Mouse (Mus musculus) heart, adult 2 months (tissue): ENCODE results near the gene Rgs3. TPM values are rescaled to one million over a fixed set of nuclear protein-coding genes. Genes with fewer than 3 reads are reported as not detected.
A peak's percentile ranks its signal among the peaks of the same experiment; 100 is the strongest.

Experiments
- DNase-seq, 2 experiments: peaks; one replicate each; pipeline ENCODE4 v3.0.0; 2021
- H3K27ac ChIP-seq: fragments of 200-600 bp; 2 replicates; pipeline ENCODE4 v1.8.1; 2022
- H3K27me3 ChIP-seq: fragments of 200-500 bp; 2 replicates; pipeline ENCODE4 v1.6.1; 2012; ENCODE audit warnings: mild to moderate bottlenecking, low read length, inconsistent platforms, mixed read lengths; ENCODE audit not compliant: control insufficient read depth, insufficient read depth
- H3K36me3 ChIP-seq: fragments of 200-500 bp; 2 replicates; pipeline ENCODE4 v1.6.1; 2012; ENCODE audit warnings: low read length, inconsistent platforms; ENCODE audit not compliant: control insufficient read depth, insufficient read depth
- H3K4me1 ChIP-seq: fragments of 200-500 bp; 2 replicates; pipeline ENCODE4 v1.6.1; 2011; ENCODE audit warnings: low read length; ENCODE audit not compliant: control insufficient read depth, insufficient read depth
- H3K4me3 ChIP-seq: fragments of 200-600 bp; 2 replicates; pipeline ENCODE4 v1.8.1; 2022
- H3K79me2 ChIP-seq: fragments of 200-500 bp; replicated peaks from 2 replicates; pipeline ENCODE4 v1.6.1; 2012; ENCODE audit warnings: mild to moderate bottlenecking, inconsistent platforms, low read length, moderate library complexity, mixed read lengths; ENCODE audit not compliant: control insufficient read depth, insufficient read depth
- H3K9ac ChIP-seq: fragments of 200-500 bp; 2 replicates; pipeline ENCODE4 v1.6.1; 2012; ENCODE audit warnings: low read depth, mild to moderate bottlenecking, control low read depth, inconsistent platforms, low read length, mixed read lengths
- CTCF ChIP-seq: fragments of 200-600 bp; IDR thresholded peaks from 2 replicates; pipeline ENCODE4 v1.8.1; 2022; ENCODE audit warnings: antibody characterized with exemption, mild to moderate bottlenecking, moderate library complexity
- EP300 ChIP-seq: fragments of 200-500 bp; IDR thresholded peaks from 2 replicates; pipeline ENCODE4 v1.6.1; 2011; ENCODE audit warnings: low read depth, low read length, control low read depth; ENCODE audit not compliant: insufficient read depth
- POLR2A ChIP-seq: fragments of 200-500 bp; IDR thresholded peaks from 2 replicates; pipeline ENCODE4 v1.6.1; 2011; ENCODE audit warnings: mild to moderate bottlenecking, low read depth, low read length, control low read depth; ENCODE audit not compliant: insufficient read depth
- WGBS: fragments of 180-500 bp; shearing (Covaris S2); methylation state at CpG from one replicate; pipeline ENCODE4 v1.1.7; 2018; 5-methylcytosine and 5-hydroxymethylcytosine counted together
- intact Hi-C: fragments of 180-260 bp; cut with DNase I; formaldehyde crosslinking; loops from one replicate; pipeline ENCODE4 v1.15.1; 2025
- polyA plus RNA-seq: library from polyadenylated mRNA; depleted of rRNA; stranded (reverse); fragments of >200 nt; gene quantifications from 2 replicates; pipeline ENCODE4 v1.2.3, GENCODE M21; 2012
- total RNA-seq, 2 experiments: library from RNA; stranded (reverse); gene quantifications; 2 replicates each; pipeline ENCODE4 v1.2.3; 2021

Rgs3 gene
- total and polyA plus RNA-seq, 3 experiments: 23.5 to 48.1 (median 33.7) TPM

- no peaks in the 10 kb centered on the region for H3K79me2 ChIP-seq
- H3K9ac ChIP-seq: no peak overlapping the region
- intact Hi-C loops: no loop called here
- WGBS: 89% methylated on average over 7 of the region's 7 CpGs
- H3K36me3 ChIP-seq: no peaks in the 10 kb centered on the region
- H3K4me1 ChIP-seq: no peaks in the 10 kb centered on the region
- H3K27me3 ChIP-seq: no peaks in the 10 kb centered on the region
- TF ChIP-seq POLR2A: no peak
- no peak for TF ChIP-seq EP300
- no peak for TF ChIP-seq CTCF
- H3K27ac ChIP-seq: no peak overlapping the region
- no peak for DNase-seq
- H3K4me3 ChIP-seq: no peak overlapping the region
Observed at GRCm38 (mm10) chr4:62551966-62552365, 7.7 kb upstream of the Rgs3 start.

DNA sequence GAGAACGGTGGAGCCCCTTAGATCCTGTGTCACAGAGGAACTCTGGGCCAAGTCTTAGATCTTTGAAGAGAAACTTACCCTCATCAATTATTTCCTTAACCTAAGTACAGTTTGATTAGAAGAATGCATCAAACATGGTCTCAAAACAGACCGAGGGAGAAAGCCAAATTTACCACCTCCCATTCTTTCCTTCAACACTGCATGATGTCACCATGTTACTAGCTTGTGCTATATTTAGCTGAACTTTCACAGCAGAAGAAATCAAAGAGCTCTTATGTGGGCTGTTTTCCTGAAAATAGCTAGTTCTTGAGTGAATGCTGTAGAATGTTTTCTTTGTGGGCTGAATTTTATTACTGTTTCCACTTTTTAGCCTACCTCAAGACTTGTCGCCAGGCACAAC is 2.2 kb upstream of the Rgs3 start:
- intact Hi-C loops: no loop called here
- 26% methylated on average over 3 of the region's 3 CpGs for WGBS
- Histone ChIP-seq H3K27ac (no peak overlapping the region), H3K36me3 (no peaks in the 10 kb centered on the region), H3K4me1 (peaks cover 2% of the 10 kb centered on the region), H3K79me2 (no peaks in the 10 kb centered on the region), H3K4me3 (no peak overlapping the region), H3K27me3 (no peaks in the 10 kb centered on the region), H3K9ac (no peak overlapping the region)
- no peak for TF ChIP-seq CTCF
- TF ChIP-seq POLR2A: no peak
- no peak for TF ChIP-seq EP300
- DNase-seq: no peak

- peaks cover 2% of the 10 kb centered on the region for H3K4me1 ChIP-seq
- no peak for TF ChIP-seq POLR2A
- TF ChIP-seq CTCF: peak; percentile 92
- no peaks in the 10 kb centered on the region for H3K36me3 ChIP-seq
- intact Hi-C loops: loop anchor here (1.0 kb wide), 2 partner anchors 135 to 203 kb away; no protein-coding TSS in a partner anchor
- H3K27me3 ChIP-seq: 0 out of 2 replicates have a peak, but pooled peaks cover 2% of the 10 kb centered on the region
- WGBS: 24% methylated on average over 4 of the region's 4 CpGs
- H3K4me3 ChIP-seq: no peak overlapping the region
- H3K9ac ChIP-seq: no peak overlapping the region; the same call in 1 of the 2 replicates
- H3K27ac ChIP-seq: no peak overlapping the region
- peak; percentile 58 to 74 for DNase-seq
- no peaks in the 10 kb centered on the region for H3K79me2 ChIP-seq
Observed at GRCm38 (mm10) chr4:62560963-62561629, 1.4 kb downstream of the Rgs3 start.

DNA sequence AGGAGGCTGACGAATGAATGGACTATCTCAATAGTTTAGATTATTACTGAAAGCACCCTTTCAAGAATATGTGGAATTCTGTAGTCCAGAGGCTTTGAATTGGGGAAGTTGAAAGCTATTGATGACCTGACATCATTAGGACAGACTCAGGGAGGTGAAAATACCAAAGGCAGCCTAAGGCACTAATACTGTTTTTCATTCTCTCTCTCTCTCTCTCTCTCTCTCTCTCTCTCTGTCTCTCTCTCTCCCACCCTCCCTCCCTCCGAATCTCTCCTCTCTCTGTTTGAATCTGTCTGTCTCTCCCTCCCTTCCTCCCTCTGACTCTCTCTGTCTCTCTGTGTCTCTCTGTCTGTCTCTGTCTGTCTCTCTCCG is 2.0 kb downstream of the Rgs3 start:
- WGBS: 46% methylated on average over 3 of the region's 3 CpGs
- intact Hi-C loops: loop anchor here (1.0 kb wide), 2 partner anchors 135 to 203 kb away; no protein-coding TSS in a partner anchor
- no peaks in the 10 kb centered on the region for H3K36me3 ChIP-seq
- DNase-seq: no peak
- 0 out of 2 replicates have a peak, but pooled peaks cover 2% of the 10 kb centered on the region for H3K27me3 ChIP-seq
- H3K4me1 ChIP-seq: peaks cover 2% of the 10 kb centered on the region
- TF ChIP-seq POLR2A (no peak), EP300 (no peak), CTCF (no peak)
- H3K4me3 ChIP-seq: no peak overlapping the region
- H3K27ac ChIP-seq: no peak overlapping the region
- H3K79me2 ChIP-seq: no peaks in the 10 kb centered on the region
- H3K9ac ChIP-seq: no peak overlapping the region; the same call in 1 of the 2 replicates

DNA sequence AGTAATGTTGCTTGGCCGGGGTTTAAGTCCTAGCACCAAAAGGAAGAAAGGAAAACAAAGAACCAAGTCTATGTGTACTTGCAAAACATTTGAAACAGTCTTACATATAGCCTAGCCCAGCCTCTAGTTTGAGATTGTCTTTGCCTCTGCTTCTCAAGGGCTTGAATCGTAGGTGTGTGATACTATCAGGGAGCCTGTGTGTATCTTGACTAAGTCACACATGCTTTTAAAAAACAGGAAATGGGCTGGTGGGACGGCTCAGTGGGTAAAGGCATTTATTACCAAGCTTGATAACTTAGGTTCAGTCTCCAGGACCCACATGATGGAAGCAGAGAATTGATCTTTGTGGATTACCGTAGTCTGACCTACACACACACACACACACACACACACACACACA is 2.4 kb downstream of the Rgs3 start:
- H3K79me2 ChIP-seq: no peaks in the 10 kb centered on the region
- intact Hi-C loops: no loop called here
- H3K4me1 ChIP-seq: peaks cover 2% of the 10 kb centered on the region
- no peak overlapping the region for H3K27ac ChIP-seq
- 55% methylated on average over 4 of the region's 4 CpGs for WGBS
- H3K4me3 ChIP-seq: no peak overlapping the region
- H3K27me3 ChIP-seq: 0 out of 2 replicates have a peak, but pooled peaks cover 2% of the 10 kb centered on the region
- H3K9ac ChIP-seq: no peak overlapping the region
- no peak for DNase-seq
- H3K36me3 ChIP-seq: no peaks in the 10 kb centered on the region
- TF ChIP-seq CTCF (no peak), EP300 (no peak), POLR2A (no peak)

- intact Hi-C loops: no loop called here
- Histone ChIP-seq H3K36me3 (no peaks in the 10 kb centered on the region), H3K9ac (no peak overlapping the region), H3K27ac (no peak overlapping the region), H3K4me3 (no peak overlapping the region), H3K4me1 (peaks cover 2% of the 10 kb centered on the region), H3K27me3 (0 out of 2 replicates have a peak, but pooled peaks cover 2% of the 10 kb centered on the region), H3K79me2 (no peaks in the 10 kb centered on the region)
- no peak for TF ChIP-seq POLR2A
- TF ChIP-seq CTCF: no peak
- TF ChIP-seq EP300: no peak
- DNase-seq: no peak
- WGBS: 40% methylated on average over 4 of the region's 4 CpGs
Observed at GRCm38 (mm10) chr4:62566530-62566929, 6.9 kb downstream of the Rgs3 start.
